Mouse (Mus musculus) neural tube, embryonic 11.5 days (tissue): ENCODE results near the gene Ide. TPM values are rescaled to one million over a fixed set of nuclear protein-coding genes. Genes with fewer than 3 reads are reported as not detected.

ENCODE experiments used
- ATAC-seq: fragments of 200-750 bp; cut with Nextera tagmentation; 2 replicates; pipeline ENCODE4 v1.8.0; 2017; ENCODE audit warnings: moderate number of reproducible peaks, mild to moderate bottlenecking, moderate TSS enrichment, moderate library complexity; ENCODE audit not compliant: insufficient read depth, low FRiP score, low TSS enrichment
- DNase-seq: peaks from one replicate; pipeline ENCODE4 v3.0.0-alpha.2; 2015; ENCODE audit warnings: low spot score
- H3K27ac ChIP-seq: fragments of 300-500 bp; sonication (generic); 2 replicates; pipeline ENCODE4 v1.5.1; 2014; ENCODE audit warnings: low read depth, mild to moderate bottlenecking, low read length
- H3K27me3 ChIP-seq: fragments of 300-500 bp; sonication (generic); 2 replicates; pipeline ENCODE4 v1.6.1; 2014; ENCODE audit warnings: mild to moderate bottlenecking, low read length, mixed read lengths; ENCODE audit not compliant: control insufficient read depth, insufficient read depth
- H3K36me3 ChIP-seq: fragments of 300-500 bp; sonication (generic); 2 replicates; pipeline ENCODE4 v1.6.1; 2014; ENCODE audit warnings: mild to moderate bottlenecking, low read length, moderate library complexity, mixed read lengths; ENCODE audit not compliant: control insufficient read depth, insufficient read depth
- H3K4me1 ChIP-seq: fragments of 300-500 bp; sonication (generic); 2 replicates; pipeline ENCODE4 v1.6.1; 2014; ENCODE audit warnings: low read length, mixed read lengths; ENCODE audit not compliant: control insufficient read depth, insufficient read depth
- H3K4me2 ChIP-seq: fragments of 300-500 bp; sonication (generic); 2 replicates; pipeline ENCODE4 v1.6.1; 2014; ENCODE audit warnings: low read depth, mild to moderate bottlenecking, moderate library complexity
- H3K4me3 ChIP-seq: fragments of 300-500 bp; sonication (generic); 2 replicates; pipeline ENCODE4 v1.5.1; 2014; ENCODE audit warnings: low read depth, low read length
- H3K9ac ChIP-seq: fragments of 300-500 bp; sonication (generic); 2 replicates; pipeline ENCODE4 v1.6.1; 2014; ENCODE audit warnings: mild to moderate bottlenecking, low read length
- H3K9me3 ChIP-seq: fragments of 300-500 bp; sonication (generic); 2 replicates; pipeline ENCODE4 v1.6.1; 2016; ENCODE audit warnings: low read length; ENCODE audit not compliant: control insufficient read depth
- WGBS: fragments of 180-500 bp; shearing (Covaris S2); extraction: QIAGEN DNeasy Blood & Tissue Kit; methylation state at CpG from one replicate; pipeline ENCODE4 v1.1.7; 2014; 5-methylcytosine and 5-hydroxymethylcytosine counted together
- polyA plus RNA-seq: library from polyadenylated mRNA; unstranded; fragments of >200 nt; fragmentation: Nextera tagmentation; extraction: Ambion mirVana; gene quantifications from 2 replicates; pipeline ENCODE4 v1.2.1, GENCODE M21; 2014

Ide gene
- polyA plus RNA-seq: 57.0 and 67.0 TPM in 2 replicates

GRCm38 (mm10) chr19:37337752-37338151 lies at the start of gene Ide:
Gene Ide, minus strand, starts transcription at chr19:37337852.
- WGBS: 83% methylated on average over 4 of the region's 4 CpGs
- Histone ChIP-seq H3K9ac (no peak within 1 kb of the TSS), H3K27ac (no peak within 1 kb of the TSS), H3K9me3 (no peaks in the 10 kb centered on the region), H3K27me3 (no peaks in the 10 kb centered on the region), H3K4me2 (no peak within 1 kb of the TSS), H3K4me3 (no peak within 1 kb of the TSS), H3K36me3 (no peaks in the 10 kb centered on the region), H3K4me1 (no peaks in the 10 kb centered on the region)
- DNase-seq (no peak), ATAC-seq (no peak)

- no peaks in the 10 kb centered on the region for H3K27me3 ChIP-seq
- no peak for DNase-seq
- H3K4me1 ChIP-seq: no peaks in the 10 kb centered on the region
- no peak for ATAC-seq
- no peak overlapping the region for H3K9ac ChIP-seq
- no peak overlapping the region for H3K27ac ChIP-seq
- H3K4me3 ChIP-seq: no peak overlapping the region
- 84% methylated on average over 3 of the region's 3 CpGs for WGBS
- H3K9me3 ChIP-seq: no peaks in the 10 kb centered on the region
- peaks cover 4% of the 10 kb centered on the region; the same call in 1 of the 2 replicates for H3K36me3 ChIP-seq
- no peak overlapping the region for H3K4me2 ChIP-seq
Observed at GRCm38 (mm10) chr19:37386126-37386525, 48.5 kb upstream of the Ide start.

GRCm38 (mm10) chr19:37378816-37379215 lies 41.2 kb upstream of the Ide start:
- Histone ChIP-seq H3K27me3 (no peaks in the 10 kb centered on the region), H3K4me2 (no peak overlapping the region), H3K4me3 (peak overlapping the region; percentile 8; the same call in 1 of the 2 replicates), H3K9ac (no peak overlapping the region), H3K36me3 (no peaks in the 10 kb centered on the region), H3K9me3 (no peaks in the 10 kb centered on the region), H3K27ac (no peak overlapping the region), H3K4me1 (peaks cover 5% of the 10 kb centered on the region; the same call in 1 of the 2 replicates)
- 83% methylated on average over 6 of the region's 6 CpGs for WGBS
- no peak for DNase-seq
- ATAC-seq: no peak

GRCm38 (mm10) chr19:37377404-37377990 lies 39.8 kb upstream of the Ide start:
- no peak for DNase-seq
- H3K4me1 ChIP-seq: peaks cover 5% of the 10 kb centered on the region; the same call in 1 of the 2 replicates
- no peak for ATAC-seq
- no peaks in the 10 kb centered on the region for H3K9me3 ChIP-seq
- 31% methylated on average over 8 of the region's 8 CpGs for WGBS
- H3K4me2 ChIP-seq: peak overlapping the region; percentile 51
- no peaks in the 10 kb centered on the region for H3K36me3 ChIP-seq
- H3K9ac ChIP-seq: peak overlapping the region; percentile 50
- H3K27ac ChIP-seq: no peak overlapping the region
- no peaks in the 10 kb centered on the region for H3K27me3 ChIP-seq
- peak overlapping the region; percentile 84 for H3K4me3 ChIP-seq

GRCm38 (mm10) chr19:37376841-37377240 lies 39.2 kb upstream of the Ide start:
- H3K27ac ChIP-seq: no peak overlapping the region
- peak overlapping the region; percentile 51 for H3K4me2 ChIP-seq
- no peaks in the 10 kb centered on the region for H3K27me3 ChIP-seq
- ATAC-seq: no peak
- 1% methylated on average over 11 of the region's 11 CpGs for WGBS
- peak overlapping the region; percentile 84 for H3K4me3 ChIP-seq
- H3K36me3 ChIP-seq: no peaks in the 10 kb centered on the region
- no peak for DNase-seq
- no peaks in the 10 kb centered on the region for H3K9me3 ChIP-seq
- H3K9ac ChIP-seq: peak overlapping the region; percentile 85
- H3K4me1 ChIP-seq: peaks cover 5% of the 10 kb centered on the region; the same call in 1 of the 2 replicates

- peak; percentile 99 for ATAC-seq
- H3K27ac ChIP-seq: peak within 1 kb of the TSS; percentile 85
- under 1% methylated on average over 73 of the region's 73 CpGs for WGBS
Observed at GRCm38 (mm10) chr19:37375755-37376615, 38.3 kb upstream of the Ide start, which contains the start of gene Kif11. Gene Kif11, plus strand, starts transcription at chr19:37376403.

GRCm38 (mm10) chr19:37374941-37375754 lies 37.5 kb upstream of the Ide start:
- DNase-seq: no peak
- no peak for ATAC-seq

More at GRCm38 (mm10) chr19:37375755-37376615, 38.3 kb upstream of the Ide start, which contains the start of gene Kif11:
- no peaks in the 10 kb centered on the region for H3K27me3 ChIP-seq
- H3K4me2 ChIP-seq: peak within 1 kb of the TSS; percentile 59
- H3K9me3 ChIP-seq: no peaks in the 10 kb centered on the region
- peak within 1 kb of the TSS; percentile 84 for H3K4me3 ChIP-seq
- peaks cover 5% of the 10 kb centered on the region; the same call in 1 of the 2 replicates for H3K4me1 ChIP-seq
- no peaks in the 10 kb centered on the region for H3K36me3 ChIP-seq
- peak; percentile 96 for DNase-seq
- H3K9ac ChIP-seq: peak within 1 kb of the TSS; percentile 85

GRCm38 (mm10) chr19:37370356-37370755 lies 32.7 kb upstream of the Ide start:
- DNase-seq (no peak), ATAC-seq (no peak)
- Histone ChIP-seq H3K9ac (no peak overlapping the region), H3K9me3 (no peaks in the 10 kb centered on the region), H3K4me3 (no peak overlapping the region), H3K36me3 (no peaks in the 10 kb centered on the region), H3K4me2 (no peak overlapping the region), H3K27me3 (no peaks in the 10 kb centered on the region), H3K4me1 (peaks cover under 1% of the 10 kb centered on the region; the same call in 1 of the 2 replicates), H3K27ac (no peak overlapping the region)
- WGBS: 66% methylated on average over 5 of the region's 5 CpGs

More at GRCm38 (mm10) chr19:37374941-37375754, 37.5 kb upstream of the Ide start:
- H3K4me3 ChIP-seq: peak overlapping the region; percentile 84
- H3K4me1 ChIP-seq: peaks cover 5% of the 10 kb centered on the region; the same call in 1 of the 2 replicates
- 27% methylated on average over 7 of the region's 7 CpGs for WGBS
- peak overlapping the region; percentile 59 for H3K4me2 ChIP-seq
- H3K27ac ChIP-seq: peak overlapping the region; percentile 85
- peak overlapping the region; percentile 74 for H3K9ac ChIP-seq
- no peaks in the 10 kb centered on the region for H3K36me3 ChIP-seq
- H3K27me3 ChIP-seq: no peaks in the 10 kb centered on the region
- no peaks in the 10 kb centered on the region for H3K9me3 ChIP-seq
